Mouse (Mus musculus) thymus, postnatal 10 days (tissue): ENCODE results near the gene Apoe.
A peak's percentile ranks its signal among the peaks of the same experiment; 100 is the strongest.

Experiments
- DNase-seq, 2 experiments: peaks; one replicate each; pipeline ENCODE4 v3.0.0; 2021; ENCODE audit warnings: low spot score in 2 of 2

Apoe gene

GRCm38 (mm10) chr7:19716055-19716682, 17.2 kb upstream of the Apoe start:
- DNase-seq, result no peak

- peak; percentile 96 to 99 for DNase-seq
Observed at GRCm38 (mm10) chr7:19715239-19716054, 16.5 kb upstream of the Apoe start, which contains the start of gene Tomm40. TSS of gene Tomm40 (minus strand) at chr7:19715438.

GRCm38 (mm10) chr7:19714836-19715235, 15.8 kb upstream of the Apoe start:
- DNase-seq, result no peak

GRCm38 (mm10) chr7:19713598-19713997, 14.6 kb upstream of the Apoe start:
- DNase-seq, result no peak

- peak in 1 of 2 experiments; percentile 46 for DNase-seq
Observed at GRCm38 (mm10) chr7:19713196-19713595, 14.2 kb upstream of the Apoe start.

- no peak for DNase-seq
Observed at GRCm38 (mm10) chr7:19712414-19712813, 13.4 kb upstream of the Apoe start.

GRCm38 (mm10) chr7:19710650-19711049, 11.7 kb upstream of the Apoe start:
- no peak for DNase-seq

- DNase-seq, result no peak
Observed at GRCm38 (mm10) chr7:19705271-19705670, 6.3 kb upstream of the Apoe start.

GRCm38 (mm10) chr7:19704475-19704874, 5.5 kb upstream of the Apoe start:
- no peak for DNase-seq

- no peak for DNase-seq
Observed at GRCm38 (mm10) chr7:19702859-19703555, 4.0 kb upstream of the Apoe start.

- DNase-seq, result peak; percentile 51 to 52
Observed at GRCm38 (mm10) chr7:19701069-19701761, 2.2 kb upstream of the Apoe start.

GRCm38 (mm10) chr7:19700299-19701068, 1.5 kb upstream of the Apoe start:
- DNase-seq, result peak in 1 of 2 experiments; percentile 15

GRCm38 (mm10) chr7:19699827-19700148, 800 bp upstream of the Apoe start:
- DNase-seq, result no peak

GRCm38 (mm10) chr7:19697949-19698906, 760 bp downstream of the Apoe start:
- no peak for DNase-seq

- DNase-seq, result no peak
Observed at GRCm38 (mm10) chr7:19696336-19696873, 2.6 kb downstream of the Apoe start.

- DNase-seq, result no peak
Observed at GRCm38 (mm10) chr7:19695881-19696280, 3.1 kb downstream of the Apoe start.

- no peak for DNase-seq
Observed at GRCm38 (mm10) chr7:19695213-19695594, 3.8 kb downstream of the Apoe start.

- DNase-seq, result no peak
Observed at GRCm38 (mm10) chr7:19694336-19695212, 4.4 kb downstream of the Apoe start.

- no peak for DNase-seq
Observed at GRCm38 (mm10) chr7:19693421-19693820, 5.6 kb downstream of the Apoe start.
